Mouse (Mus musculus) embryonic facial prominence, embryonic 15.5 days (tissue): ENCODE measurements around the gene Gm30302. TPM values are rescaled to one million over a fixed set of nuclear protein-coding genes. Genes with fewer than 3 reads are reported as not detected.

ENCODE experiments used
- ATAC-seq: fragments of 200-750 bp; cut with Nextera tagmentation; 2 replicates; pipeline ENCODE4 v1.8.0; 2017; ENCODE audit warnings: low read depth, moderate TSS enrichment; ENCODE audit not compliant: insufficient number of reproducible peaks, low FRiP score, low TSS enrichment
- H3K27ac ChIP-seq: fragments of 300-500 bp; sonication (generic); replicated peaks from 2 replicates; pipeline ENCODE4 v1.5.1; 2015; ENCODE audit warnings: mild to moderate bottlenecking, inconsistent platforms
- H3K27me3 ChIP-seq: fragments of 300-500 bp; sonication (generic); 2 replicates; pipeline ENCODE4 v1.6.1; 2015; ENCODE audit warnings: inconsistent platforms
- H3K36me3 ChIP-seq: fragments of 300-500 bp; sonication (generic); 2 replicates; pipeline ENCODE4 v1.6.1; 2015; ENCODE audit warnings: mild to moderate bottlenecking, inconsistent platforms
- H3K4me1 ChIP-seq: fragments of 300-500 bp; sonication (generic); 2 replicates; pipeline ENCODE4 v1.6.1; 2015; ENCODE audit warnings: inconsistent platforms
- H3K4me2 ChIP-seq: fragments of 300-500 bp; sonication (generic); replicated peaks from 2 replicates; pipeline ENCODE4 v1.6.1; 2015; ENCODE audit warnings: mild to moderate bottlenecking, inconsistent platforms
- H3K4me3 ChIP-seq: fragments of 300-500 bp; sonication (generic); replicated peaks from 2 replicates; pipeline ENCODE4 v1.5.1; 2015; ENCODE audit warnings: mild to moderate bottlenecking, inconsistent platforms
- H3K9ac ChIP-seq: fragments of 300-500 bp; sonication (generic); 2 replicates; pipeline ENCODE4 v1.6.1; 2015; ENCODE audit warnings: inconsistent platforms
- H3K9me3 ChIP-seq: fragments of 300-500 bp; sonication (generic); replicated peaks from 2 replicates; pipeline ENCODE4 v1.6.1; 2016; ENCODE audit warnings: inconsistent platforms
- WGBS: fragments of 180-500 bp; shearing (Covaris S2); methylation state at CpG from one replicate; pipeline ENCODE4 v1.1.7; 2015; 5-methylcytosine and 5-hydroxymethylcytosine counted together
- polyA plus RNA-seq: library from polyadenylated mRNA; unstranded; fragments of >200 nt; fragmentation: Nextera tagmentation; extraction: Ambion mirVana; gene quantifications from 2 replicates; pipeline ENCODE4 v1.2.1, GENCODE M21; 2015

Gene Gm30302
- polyA plus RNA-seq, result not detected in 2 replicates

DNA sequence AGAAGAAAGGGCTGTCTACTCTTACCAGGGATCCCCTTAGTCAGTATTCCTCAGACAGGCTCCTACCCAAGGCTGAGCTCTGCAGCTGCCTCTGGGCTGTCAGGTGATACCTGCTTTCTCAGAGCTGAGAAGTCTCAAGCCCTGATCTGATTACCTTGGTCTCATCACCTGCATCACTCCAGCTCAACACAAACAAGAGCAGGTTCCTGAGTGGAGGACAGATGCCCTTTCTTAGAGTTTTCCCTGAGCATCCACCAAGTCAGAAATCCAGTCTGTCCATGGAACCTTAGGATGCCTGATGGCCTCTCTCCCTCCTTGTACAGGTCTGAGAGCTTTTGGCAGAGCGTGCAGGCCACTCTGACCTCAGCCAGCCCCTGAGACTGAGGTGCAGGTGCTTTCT, at the start of gene Gm30302:
Gm30302 (minus strand) TSS at position 101 of the 400 bp plus-strand sequence.
- Histone ChIP-seq H3K27me3 (no peaks in the 10 kb centered on the region), H3K4me2 (no peak within 1 kb of the TSS), H3K27ac (no peak within 1 kb of the TSS), H3K4me1 (no peaks in the 10 kb centered on the region), H3K36me3 (no peaks in the 10 kb centered on the region), H3K9ac (no peak within 1 kb of the TSS), H3K4me3 (no peak within 1 kb of the TSS), H3K9me3 (no peaks in the 10 kb centered on the region)
- WGBS, result 86% methylated on average over 1 of the region's 1 CpGs
- no peak for ATAC-seq

DNA sequence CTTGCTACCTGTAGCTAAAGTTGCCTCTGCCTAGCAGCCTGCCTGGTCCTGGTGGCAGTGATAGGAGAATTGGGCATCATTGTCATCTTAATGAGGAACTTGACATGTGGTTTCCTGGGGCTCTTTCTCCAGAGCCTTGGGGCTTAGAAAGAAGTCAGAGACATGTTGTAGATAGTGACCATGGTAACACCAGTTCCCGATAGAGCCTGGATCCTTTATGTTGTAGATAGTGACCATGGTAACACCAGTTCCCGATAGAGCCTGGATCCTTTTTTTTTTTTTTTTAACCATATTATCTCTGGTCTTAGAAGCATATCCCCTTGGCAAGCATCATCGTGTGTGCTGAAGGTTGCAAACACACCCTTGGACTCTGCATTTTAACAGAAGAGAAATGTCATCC, 48.0 kb upstream of the Gm30302 start:
- no peaks in the 10 kb centered on the region for H3K36me3 ChIP-seq
- H3K9ac ChIP-seq, result no peak overlapping the region
- no peak overlapping the region for H3K27ac ChIP-seq
- H3K4me1 ChIP-seq, result no peaks in the 10 kb centered on the region
- no peaks in the 10 kb centered on the region for H3K27me3 ChIP-seq
- H3K4me2 ChIP-seq, result no peak overlapping the region
- ATAC-seq, result no peak
- H3K9me3 ChIP-seq, result 0 out of 2 replicates have a peak, but pooled peaks cover 3% of the 10 kb centered on the region
- 85% methylated on average over 3 of the region's 3 CpGs for WGBS
- H3K4me3 ChIP-seq, result no peak overlapping the region

DNA sequence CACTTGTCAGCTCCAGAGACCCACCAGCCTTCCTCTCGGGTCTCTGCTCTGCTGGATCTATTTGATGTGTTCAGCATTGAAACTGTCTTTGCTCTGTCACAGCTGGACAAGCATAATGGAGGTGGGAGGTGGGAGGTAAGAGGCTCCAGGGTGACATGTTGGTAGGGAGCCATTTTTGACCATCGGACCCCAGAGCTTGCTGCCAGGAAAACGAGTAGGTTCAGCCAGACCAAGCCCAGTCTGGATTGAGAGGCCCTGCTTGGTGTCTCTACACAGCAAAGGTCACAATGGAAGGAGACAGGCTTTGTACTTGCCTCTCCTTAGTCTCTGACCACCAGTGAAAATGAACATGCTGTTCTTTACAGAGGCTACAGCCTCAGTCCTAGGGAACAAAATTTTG, 47.3 kb upstream of the Gm30302 start:
- Histone ChIP-seq H3K27ac (no peak overlapping the region), H3K4me2 (no peak overlapping the region)
- ATAC-seq, result no peak

DNA sequence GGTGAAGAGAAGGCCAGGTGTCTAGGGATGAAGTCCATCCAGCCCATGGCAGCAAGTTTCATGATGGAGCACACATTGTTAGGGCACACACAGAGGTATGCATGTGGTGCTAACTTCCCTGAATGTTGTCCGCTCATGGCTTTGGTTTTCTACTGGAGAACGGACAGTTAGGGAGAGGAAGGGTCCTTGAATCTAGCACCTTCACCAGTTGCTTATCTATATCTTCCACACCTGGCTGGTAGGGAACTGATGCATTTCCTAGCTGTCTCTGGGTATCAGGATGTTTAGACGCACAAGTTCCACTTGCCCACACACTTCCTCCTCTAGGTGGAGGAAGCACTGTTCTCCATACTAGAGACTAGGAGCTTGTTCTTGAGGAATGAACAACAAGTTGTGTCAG, 46.9 kb upstream of the Gm30302 start:
- Histone ChIP-seq H3K27me3 (no peaks in the 10 kb centered on the region), H3K4me2 (no peak overlapping the region), H3K4me1 (no peaks in the 10 kb centered on the region), H3K36me3 (no peaks in the 10 kb centered on the region), H3K9ac (no peak overlapping the region), H3K27ac (no peak overlapping the region), H3K9me3 (0 out of 2 replicates have a peak, but pooled peaks cover 7% of the 10 kb centered on the region), H3K4me3 (no peak overlapping the region)
- 87% methylated on average over 3 of the region's 3 CpGs for WGBS
- no peak for ATAC-seq

More for the DNA sequence above, 47.3 kb upstream of the Gm30302 start:
- Histone ChIP-seq H3K9ac (no peak overlapping the region), H3K9me3 (0 out of 2 replicates have a peak, but pooled peaks cover 6% of the 10 kb centered on the region), H3K27me3 (no peaks in the 10 kb centered on the region), H3K4me3 (no peak overlapping the region), H3K36me3 (no peaks in the 10 kb centered on the region), H3K4me1 (no peaks in the 10 kb centered on the region)
- 78% methylated on average over 3 of the region's 3 CpGs for WGBS

DNA sequence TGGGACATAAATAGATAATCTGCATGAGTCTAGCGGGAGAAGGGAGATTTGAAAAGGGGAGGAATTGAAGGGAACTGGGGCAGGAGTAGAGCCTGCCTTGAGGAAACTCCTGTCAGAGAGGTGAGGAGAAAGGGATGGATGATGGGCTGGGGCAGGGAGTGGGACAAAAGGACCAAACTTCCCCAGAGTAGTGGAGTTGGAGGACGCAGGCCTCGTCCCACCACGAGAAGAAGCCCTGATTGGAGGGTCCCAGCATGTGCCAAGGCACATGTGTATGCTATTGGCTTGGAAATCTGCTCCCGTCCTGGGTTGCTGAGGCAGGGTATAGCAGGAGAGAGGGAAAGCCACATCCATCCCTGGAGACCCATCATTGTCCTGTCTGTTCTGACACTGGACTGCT, 45.3 kb upstream of the Gm30302 start:
- 0 out of 2 replicates have a peak, but pooled peaks cover 7% of the 10 kb centered on the region for H3K9me3 ChIP-seq
- H3K27ac ChIP-seq, result no peak overlapping the region
- no peaks in the 10 kb centered on the region for H3K4me1 ChIP-seq
- WGBS, result 76% methylated on average over 5 of the region's 5 CpGs
- no peak overlapping the region for H3K9ac ChIP-seq
- H3K36me3 ChIP-seq, result no peaks in the 10 kb centered on the region
- no peak overlapping the region for H3K4me2 ChIP-seq
- no peak for ATAC-seq
- H3K27me3 ChIP-seq, result no peaks in the 10 kb centered on the region
- H3K4me3 ChIP-seq, result no peak overlapping the region

DNA sequence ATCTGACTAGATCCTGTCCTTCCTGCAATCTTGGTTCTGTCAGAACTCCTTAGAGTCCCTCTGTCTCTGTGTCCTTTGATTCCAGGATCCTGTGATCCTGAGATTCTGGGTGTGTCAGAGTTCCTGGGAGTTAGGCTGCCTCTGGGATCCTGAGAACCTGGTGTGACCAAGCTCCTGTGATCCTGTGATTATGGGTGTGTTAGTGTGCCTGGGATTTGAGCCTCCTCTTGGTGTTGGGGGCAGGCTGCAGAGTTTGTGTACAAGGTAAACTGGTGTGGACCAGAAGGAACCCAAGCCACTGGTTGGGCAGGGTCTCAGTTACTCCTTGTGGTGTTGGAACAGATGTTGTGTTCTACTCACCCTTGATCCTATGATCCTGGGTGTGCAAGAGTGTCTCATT, 42.4 kb upstream of the Gm30302 start:
- no peak overlapping the region for H3K4me3 ChIP-seq
- no peak for ATAC-seq

DNA sequence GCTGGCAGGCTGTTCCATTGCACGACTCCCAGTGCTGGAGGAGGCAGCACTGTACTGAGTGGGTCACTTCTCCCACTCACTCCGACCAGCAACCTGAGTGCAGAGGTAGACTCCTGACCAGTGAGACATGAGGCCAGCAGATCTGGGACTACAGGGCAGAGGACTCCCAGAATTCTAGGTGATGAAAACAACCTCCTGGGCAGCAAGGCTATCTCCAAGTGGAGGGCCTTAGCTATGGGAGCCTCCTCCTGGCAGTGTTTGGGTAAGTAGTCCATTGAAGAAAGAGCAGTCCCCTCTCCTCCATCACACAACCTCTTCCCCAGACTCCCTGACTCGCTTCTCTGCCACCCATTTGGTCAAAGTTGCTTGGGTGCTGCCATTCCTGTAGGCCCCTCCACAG, 31.6 kb upstream of the Gm30302 start:
- 61% methylated on average over 3 of the region's 3 CpGs for WGBS
- no peaks in the 10 kb centered on the region for H3K36me3 ChIP-seq
- no peaks in the 10 kb centered on the region for H3K27me3 ChIP-seq
- H3K4me3 ChIP-seq, result no peak overlapping the region
- H3K9me3 ChIP-seq, result no peaks in the 10 kb centered on the region
- H3K4me1 ChIP-seq, result no peaks in the 10 kb centered on the region
- no peak overlapping the region for H3K9ac ChIP-seq
- H3K4me2 ChIP-seq, result no peak overlapping the region
- H3K27ac ChIP-seq, result no peak overlapping the region
- no peak for ATAC-seq

More for the DNA sequence above, 42.4 kb upstream of the Gm30302 start:
- H3K4me1 ChIP-seq, result no peaks in the 10 kb centered on the region
- no peak overlapping the region for H3K4me2 ChIP-seq
- H3K27me3 ChIP-seq, result no peaks in the 10 kb centered on the region
- no peak overlapping the region for H3K27ac ChIP-seq
- 0 out of 2 replicates have a peak, but pooled peaks cover 7% of the 10 kb centered on the region for H3K9me3 ChIP-seq
- no peak overlapping the region for H3K9ac ChIP-seq
- no peaks in the 10 kb centered on the region for H3K36me3 ChIP-seq

DNA sequence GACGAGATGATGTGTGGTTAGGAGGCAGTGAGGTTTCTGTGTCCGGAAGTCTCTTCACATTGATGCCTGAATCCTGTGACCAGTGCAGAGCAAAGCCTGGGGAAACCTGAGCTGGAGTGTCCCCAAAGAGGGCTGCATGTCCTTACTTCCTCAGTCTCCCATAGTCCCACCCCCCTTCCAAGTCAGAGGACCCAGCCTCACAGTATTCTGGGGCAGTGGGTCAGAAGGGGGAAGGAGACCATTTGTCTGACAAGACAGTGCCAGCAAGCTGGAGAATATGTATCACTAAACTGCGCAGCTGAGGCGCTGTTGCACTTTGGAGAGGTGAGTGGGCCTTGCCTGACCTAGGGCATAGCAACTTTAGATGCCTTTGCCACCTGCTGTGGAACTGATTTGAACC, 26.5 kb upstream of the Gm30302 start:
- Histone ChIP-seq H3K27me3 (no peaks in the 10 kb centered on the region), H3K27ac (no peak overlapping the region), H3K4me2 (no peak overlapping the region), H3K9ac (no peak overlapping the region), H3K36me3 (no peaks in the 10 kb centered on the region), H3K9me3 (no peaks in the 10 kb centered on the region), H3K4me3 (no peak overlapping the region), H3K4me1 (no peaks in the 10 kb centered on the region)
- no peak for ATAC-seq
- 78% methylated on average over 4 of the region's 4 CpGs for WGBS

DNA sequence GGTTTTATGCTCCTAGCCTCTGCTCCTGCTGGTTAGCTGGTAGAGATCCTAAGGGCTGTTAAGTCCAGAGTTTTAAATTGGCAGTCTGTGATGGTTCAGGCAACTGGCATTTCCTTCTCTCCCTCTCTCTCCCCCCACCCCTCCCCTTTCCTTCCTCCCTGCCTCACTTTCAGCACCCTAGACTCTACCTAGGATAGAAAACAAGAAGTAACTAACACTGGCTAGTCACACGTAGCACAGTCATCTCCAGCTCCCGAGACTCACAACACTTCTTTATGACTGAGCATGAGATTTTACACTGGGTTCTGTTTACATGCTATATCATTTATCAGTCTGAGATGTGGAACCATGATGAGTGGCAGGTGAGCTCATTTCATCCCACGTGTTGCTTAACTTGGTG, 16.2 kb upstream of the Gm30302 start:
- no peak for ATAC-seq
- 80% methylated on average over 3 of the region's 3 CpGs for WGBS
- H3K27me3 ChIP-seq, result no peaks in the 10 kb centered on the region

DNA sequence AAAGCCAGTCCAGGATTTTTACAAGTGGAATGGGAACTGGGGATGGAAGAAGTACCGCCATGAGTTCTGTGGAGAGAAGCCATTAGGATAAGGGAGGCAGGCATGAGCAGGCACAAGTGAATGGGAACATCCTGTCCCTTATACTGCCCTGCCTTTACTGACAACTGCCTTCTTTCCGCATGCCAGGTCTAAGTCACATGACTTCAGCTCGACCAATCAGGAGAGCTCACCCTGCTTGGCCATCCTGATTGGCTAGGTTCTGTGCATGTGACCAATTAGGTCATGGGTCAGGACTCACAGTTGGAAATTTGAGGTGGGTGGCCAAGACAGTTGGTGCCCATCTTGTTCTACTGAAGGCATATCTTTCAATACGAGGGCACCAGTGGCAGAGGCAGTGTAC, 15.6 kb upstream of the Gm30302 start:
- H3K27me3 ChIP-seq, result no peaks in the 10 kb centered on the region
- H3K9me3 ChIP-seq, result no peaks in the 10 kb centered on the region; the same call in 1 of the 2 replicates
- no peaks in the 10 kb centered on the region for H3K36me3 ChIP-seq
- no peak overlapping the region for H3K4me3 ChIP-seq
- H3K27ac ChIP-seq, result no peak overlapping the region
- no peak overlapping the region for H3K4me2 ChIP-seq
- no peak for ATAC-seq
- no peaks in the 10 kb centered on the region for H3K4me1 ChIP-seq
- H3K9ac ChIP-seq, result no peak overlapping the region
- 86% methylated on average over 4 of the region's 4 CpGs for WGBS

More for the DNA sequence above, 16.2 kb upstream of the Gm30302 start:
- H3K36me3 ChIP-seq, result no peaks in the 10 kb centered on the region
- H3K9me3 ChIP-seq, result no peaks in the 10 kb centered on the region; the same call in 1 of the 2 replicates
- H3K4me1 ChIP-seq, result no peaks in the 10 kb centered on the region
- H3K4me2 ChIP-seq, result no peak overlapping the region
- H3K9ac ChIP-seq, result no peak overlapping the region
- H3K4me3 ChIP-seq, result no peak overlapping the region
- H3K27ac ChIP-seq, result no peak overlapping the region

DNA sequence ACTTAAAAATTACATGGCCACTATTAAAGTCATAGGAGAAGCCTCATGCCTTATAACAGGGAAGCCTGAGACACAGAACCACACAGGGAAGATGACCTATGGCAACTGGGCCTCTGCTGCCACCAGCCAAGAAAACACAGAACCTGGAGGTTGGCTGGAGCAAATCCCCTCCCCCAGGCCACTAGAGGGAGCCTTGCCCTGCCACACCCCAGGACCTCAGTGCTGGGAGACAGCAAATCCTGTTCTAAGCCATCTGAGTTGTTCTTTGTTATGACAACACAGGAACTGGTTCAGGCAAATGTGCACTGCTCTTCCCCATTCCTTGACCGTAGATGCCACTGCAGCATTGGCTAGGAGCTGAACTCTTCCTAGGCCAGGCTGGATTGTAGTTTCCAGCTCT, 8.3 kb upstream of the Gm30302 start:
- ATAC-seq, result no peak
- no peak overlapping the region for H3K27ac ChIP-seq
- H3K27me3 ChIP-seq, result no peaks in the 10 kb centered on the region
- WGBS, result 77% methylated on average over 1 of the region's 1 CpGs
- H3K4me2 ChIP-seq, result no peak overlapping the region
- no peaks in the 10 kb centered on the region for H3K9me3 ChIP-seq
- no peaks in the 10 kb centered on the region for H3K36me3 ChIP-seq
- H3K9ac ChIP-seq, result no peak overlapping the region
- H3K4me1 ChIP-seq, result no peaks in the 10 kb centered on the region
- no peak overlapping the region for H3K4me3 ChIP-seq

DNA sequence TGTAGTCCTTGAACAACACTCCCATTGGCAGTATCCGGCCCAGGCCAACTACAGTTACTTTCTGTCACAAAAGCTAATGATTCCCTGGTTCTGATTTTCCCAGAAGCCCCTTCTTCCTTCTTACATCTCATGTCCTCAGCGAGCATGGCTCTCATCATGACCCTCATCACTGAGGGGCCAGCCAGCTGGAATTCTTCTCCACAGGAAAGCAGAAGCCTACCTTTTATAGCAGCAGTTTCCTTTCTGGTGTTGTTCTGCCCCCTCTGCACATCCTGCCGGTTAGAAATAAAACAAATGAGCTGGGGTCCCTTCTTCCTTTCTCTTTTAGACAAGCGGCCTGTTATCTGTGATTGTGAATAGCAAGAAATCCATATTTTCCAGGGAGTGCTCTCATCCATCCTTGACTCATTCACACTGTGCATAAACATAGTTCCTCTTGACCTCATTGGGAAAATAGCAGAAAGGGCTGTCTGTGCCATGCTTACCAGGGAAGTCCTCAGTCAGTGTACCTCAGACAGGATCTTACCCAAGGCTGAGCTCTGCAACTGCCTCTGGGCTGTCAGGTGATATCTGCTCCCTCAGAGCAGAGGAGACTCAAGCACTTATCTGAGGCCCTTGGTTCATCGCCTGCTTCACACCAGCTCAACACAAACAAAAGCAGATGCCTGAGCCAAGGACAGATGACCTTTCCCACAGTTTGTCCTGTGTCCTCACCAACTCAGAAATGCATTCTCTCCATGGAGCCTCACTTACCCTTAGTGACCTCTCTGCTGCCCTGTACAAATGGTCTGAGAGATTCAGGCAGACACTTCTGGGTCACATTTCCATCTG, 10.0 kb downstream of the Gm30302 start:
- H3K4me1 ChIP-seq, result no peaks in the 10 kb centered on the region
- H3K4me2 ChIP-seq, result no peak overlapping the region
- H3K27ac ChIP-seq, result no peak overlapping the region
- H3K36me3 ChIP-seq, result no peaks in the 10 kb centered on the region
- H3K9me3 ChIP-seq, result no peaks in the 10 kb centered on the region
- WGBS, result 58% methylated on average over 5 of the region's 5 CpGs
- H3K4me3 ChIP-seq, result no peak overlapping the region
- ATAC-seq, result no peak
- no peak overlapping the region for H3K9ac ChIP-seq
- no peaks in the 10 kb centered on the region for H3K27me3 ChIP-seq
